Mouse (Mus musculus): ENCODE measurements around the gene Abcc8. TPM values are rescaled to one million over a fixed set of nuclear protein-coding genes. Genes with fewer than 3 reads are reported as not detected.
"Not testable (repeated sequence)": the region's sequence is repeated elsewhere in the genome, so short reads cannot be mapped to it uniquely, and the experiment has no call there.

Abcc8 gene
- polyA plus RNA-seq, 1 experiment, result not detected

DNA sequence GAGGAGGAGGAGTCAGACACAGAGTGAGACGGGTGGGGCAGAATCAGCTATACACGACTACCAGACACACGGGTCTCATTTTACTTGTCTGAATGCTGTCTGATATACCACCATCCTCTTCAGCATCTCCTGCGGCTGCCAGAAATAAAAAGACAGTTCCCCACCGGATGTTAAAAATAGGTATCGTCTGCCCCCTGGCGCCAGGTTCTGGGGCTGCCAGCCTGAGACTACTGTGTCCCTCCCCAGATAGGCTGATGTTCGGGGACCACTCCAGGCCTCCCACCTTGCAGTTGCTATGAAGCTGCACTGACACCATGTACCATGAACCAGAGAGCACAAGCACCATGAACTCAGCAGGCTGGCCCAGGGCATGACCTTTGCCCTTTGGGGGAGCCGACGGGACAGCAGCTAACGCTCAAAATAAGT lies 24.2 kb upstream of the Abcc8 start:
- 48% methylated on average over 11 of the region's 11 CpGs for whole genome bisulfite sequencing
- Histone ChIP-seq H3K4me1 (ENCODE audit: control insufficient read depth, insufficient read depth, low read length) (no peaks in the 10 kb centered on the region), H3K27ac (ENCODE audit: insufficient read depth, low read depth, low read length) (no peak overlapping the region), H3K4me3 (ENCODE audit: insufficient read depth, low read depth, low read length) (no peak overlapping the region)
- TF ChIP-seq POLR2A (IDR thresholded peaks at IDR 0.05; ENCODE audit: insufficient read depth, low read depth, low read length) (no peak), CTCF (IDR thresholded peaks at IDR 0.05; ENCODE audit: insufficient read depth, low read depth, low read length) (peak; percentile 31; the same call in 1 of the 2 replicates)

DNA sequence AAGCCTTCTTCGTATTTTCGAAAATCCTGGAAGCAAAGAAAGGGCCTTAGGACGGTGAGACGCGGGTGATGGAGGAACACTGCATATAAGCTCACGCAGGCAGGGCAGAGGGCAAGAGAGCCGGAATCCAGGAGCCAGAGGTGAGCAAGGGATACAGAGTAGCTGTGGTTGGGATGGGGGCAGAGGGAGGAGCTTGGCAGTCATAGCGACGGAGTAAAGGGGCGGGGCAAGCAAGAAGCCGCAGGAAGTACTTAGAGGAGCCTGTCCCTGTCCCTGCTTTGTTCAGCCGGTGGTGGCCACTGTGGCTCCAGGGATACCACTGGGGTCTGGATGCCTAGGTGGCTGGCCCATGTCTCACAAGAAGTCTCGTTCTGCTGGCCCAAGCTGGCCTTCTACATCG lies 21.8 kb upstream of the Abcc8 start:
- Histone ChIP-seq H3K4me3 (ENCODE audit: insufficient read depth, low read depth, low read length) (no peak overlapping the region), H3K27ac (ENCODE audit: insufficient read depth, low read depth, low read length) (no peak overlapping the region), H3K4me1 (ENCODE audit: control insufficient read depth, insufficient read depth, low read length) (no peaks in the 10 kb centered on the region)
- TF ChIP-seq POLR2A (IDR thresholded peaks at IDR 0.05; ENCODE audit: insufficient read depth, low read depth, low read length) (no peak), CTCF (IDR thresholded peaks at IDR 0.05; ENCODE audit: insufficient read depth, low read depth, low read length) (no peak)
- WGBS, result 43% methylated on average over 14 of the region's 14 CpGs

DNA sequence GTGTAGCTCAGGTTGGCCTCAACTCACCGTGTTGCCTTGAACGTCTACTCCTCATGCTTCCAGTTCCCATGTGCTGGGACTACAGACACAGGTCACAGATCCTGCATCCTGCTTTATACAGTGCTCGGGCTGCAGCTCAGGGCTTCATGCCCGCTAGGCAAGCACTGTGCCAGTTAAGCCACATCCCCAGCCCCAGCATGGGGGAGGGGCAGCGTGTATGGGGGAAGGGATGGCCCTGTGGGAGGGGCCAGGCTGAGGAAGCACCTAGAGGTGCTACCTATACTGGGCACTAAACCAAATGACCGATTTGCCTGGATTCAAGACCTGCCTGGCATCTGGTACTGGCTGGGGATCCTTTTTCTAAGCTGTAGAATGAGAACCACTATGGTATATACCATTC lies 20.2 kb upstream of the Abcc8 start:
- Histone ChIP-seq H3K4me1 (ENCODE audit: control insufficient read depth, insufficient read depth, low read length) (no peaks in the 10 kb centered on the region), H3K4me3 (ENCODE audit: insufficient read depth, low read depth, low read length) (no peak overlapping the region), H3K27ac (ENCODE audit: insufficient read depth, low read depth, low read length) (no peak overlapping the region)
- no peak for TF ChIP-seq POLR2A (IDR thresholded peaks at IDR 0.05; ENCODE audit: insufficient read depth, low read depth, low read length)
- no peak for TF ChIP-seq CTCF (IDR thresholded peaks at IDR 0.05; ENCODE audit: insufficient read depth, low read depth, low read length)
- 74% methylated on average over 6 of the region's 6 CpGs for WGBS

DNA sequence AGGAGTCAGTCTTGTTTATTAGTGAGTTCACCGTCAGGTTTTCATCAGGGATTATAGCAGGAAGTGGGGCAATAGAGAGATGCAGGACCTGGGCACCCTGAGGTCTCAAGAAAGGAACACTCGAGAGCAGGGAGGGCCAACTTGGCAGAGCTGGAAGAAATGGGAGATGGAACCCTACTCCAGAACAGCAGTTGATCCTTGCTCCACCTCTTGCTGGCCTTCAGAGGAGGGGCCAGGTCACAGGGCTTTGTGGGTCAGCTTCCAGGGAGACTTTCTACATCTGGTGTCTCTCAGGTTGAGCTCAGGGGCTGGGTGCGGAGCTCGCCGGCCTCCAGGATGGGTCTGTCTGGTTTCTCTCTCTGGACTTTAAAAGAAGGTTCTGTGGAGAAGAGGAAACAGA lies 15.5 kb upstream of the Abcc8 start:
- Histone ChIP-seq H3K27ac (ENCODE audit: insufficient read depth, low read depth, low read length) (no peak overlapping the region), H3K4me3 (ENCODE audit: insufficient read depth, low read depth, low read length) (no peak overlapping the region), H3K4me1 (ENCODE audit: control insufficient read depth, insufficient read depth, low read length) (no peaks in the 10 kb centered on the region)
- TF ChIP-seq POLR2A (IDR thresholded peaks at IDR 0.05; ENCODE audit: insufficient read depth, low read depth, low read length) (no peak), CTCF (IDR thresholded peaks at IDR 0.05; ENCODE audit: insufficient read depth, low read depth, low read length) (no peak)
- WGBS, result 90% methylated on average over 5 of the region's 5 CpGs

DNA sequence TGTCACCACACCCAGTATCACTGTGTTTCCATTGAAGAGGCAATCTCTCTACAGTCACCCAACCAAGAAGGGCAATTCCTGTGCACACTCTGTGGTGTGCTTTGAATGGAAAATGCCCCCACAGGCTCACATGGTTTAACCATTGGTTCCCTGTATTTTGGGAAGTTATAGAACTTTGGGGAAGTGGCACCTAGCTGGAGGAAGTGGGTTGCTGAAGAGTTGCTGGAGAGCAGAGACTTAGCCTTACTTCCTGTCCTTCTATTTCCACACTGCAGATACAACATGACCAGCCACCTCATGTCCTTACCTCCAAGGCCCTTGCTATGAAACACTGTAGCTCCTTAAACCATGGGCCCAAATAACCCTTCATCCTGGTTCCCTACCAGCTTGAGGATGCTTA lies 4.4 kb upstream of the Abcc8 start:
- no peak overlapping the region for H3K4me3 ChIP-seq (ENCODE audit: insufficient read depth, low read depth, low read length)
- TF ChIP-seq POLR2A (IDR thresholded peaks at IDR 0.05; ENCODE audit: insufficient read depth, low read depth, low read length), result no peak
- no peak for TF ChIP-seq CTCF (IDR thresholded peaks at IDR 0.05; ENCODE audit: insufficient read depth, low read depth, low read length)

DNA sequence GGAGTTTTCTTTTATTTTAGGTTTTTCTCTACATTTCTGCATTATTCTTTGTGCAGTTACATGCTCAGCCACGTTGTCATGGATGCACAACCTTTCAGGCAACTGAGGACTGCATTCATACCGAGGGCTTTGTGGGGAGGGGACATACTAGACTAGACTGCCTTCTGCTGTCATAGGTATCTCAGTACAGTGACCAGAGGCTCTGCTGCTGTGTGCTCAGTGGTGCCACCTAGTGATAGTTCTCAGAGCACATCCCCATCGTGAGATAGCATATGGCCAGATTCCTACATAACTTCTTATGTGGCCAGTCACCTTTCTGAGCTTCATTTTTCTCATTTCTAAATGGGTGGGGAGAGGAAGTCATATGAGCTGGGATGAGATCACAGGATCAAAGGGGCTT lies 1.8 kb upstream of the Abcc8 start:
- 2% methylated on average over 3 of the region's 3 CpGs for WGBS
- TF ChIP-seq CTCF (IDR thresholded peaks at IDR 0.05; ENCODE audit: insufficient read depth, low read depth, low read length) (no peak), POLR2A (IDR thresholded peaks at IDR 0.05; ENCODE audit: insufficient read depth, low read depth, low read length) (no peak)
- H3K27ac ChIP-seq (ENCODE audit: insufficient read depth, low read depth, low read length), result no peak overlapping the region
- no peak overlapping the region for H3K4me3 ChIP-seq (ENCODE audit: insufficient read depth, low read depth, low read length)
- H3K4me1 ChIP-seq (ENCODE audit: control insufficient read depth, insufficient read depth, low read length), result peaks cover 10% of the 10 kb centered on the region; the same call in 1 of the 2 replicates

More for the DNA sequence above, 4.4 kb upstream of the Abcc8 start:
- Histone ChIP-seq H3K27ac (ENCODE audit: insufficient read depth, low read depth, low read length) (no peak overlapping the region), H3K4me1 (ENCODE audit: control insufficient read depth, insufficient read depth, low read length) (peaks cover 2% of the 10 kb centered on the region; the same call in 1 of the 2 replicates)

DNA sequence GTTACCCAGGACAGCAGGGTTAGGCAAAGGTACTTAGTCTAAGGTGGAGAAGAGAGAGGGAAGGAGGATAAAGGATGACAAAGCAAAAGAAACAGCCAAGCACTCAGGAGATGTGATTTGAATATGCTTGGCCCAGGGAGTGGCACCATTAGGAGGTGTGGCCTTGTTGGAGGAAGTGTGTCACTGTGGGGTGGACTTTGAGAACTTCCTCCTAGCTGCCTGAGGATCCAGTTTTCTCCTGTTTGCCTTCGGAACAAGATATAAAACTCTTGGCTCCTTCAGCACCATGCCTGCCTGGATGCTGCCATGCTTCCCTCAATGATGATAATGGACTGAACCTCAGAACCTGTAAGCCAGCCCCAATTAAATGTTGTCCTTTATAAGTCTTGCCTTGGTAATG lies 10.9 kb downstream of the Abcc8 start:
- H3K27ac ChIP-seq (ENCODE audit: insufficient read depth, low read depth, low read length); H3K4me3 ChIP-seq (ENCODE audit: insufficient read depth, low read depth, low read length); H3K4me1 ChIP-seq (ENCODE audit: control insufficient read depth, insufficient read depth, low read length): not testable (repeated sequence)
- 93% methylated on average over 1 of the region's 1 CpGs for WGBS

DNA sequence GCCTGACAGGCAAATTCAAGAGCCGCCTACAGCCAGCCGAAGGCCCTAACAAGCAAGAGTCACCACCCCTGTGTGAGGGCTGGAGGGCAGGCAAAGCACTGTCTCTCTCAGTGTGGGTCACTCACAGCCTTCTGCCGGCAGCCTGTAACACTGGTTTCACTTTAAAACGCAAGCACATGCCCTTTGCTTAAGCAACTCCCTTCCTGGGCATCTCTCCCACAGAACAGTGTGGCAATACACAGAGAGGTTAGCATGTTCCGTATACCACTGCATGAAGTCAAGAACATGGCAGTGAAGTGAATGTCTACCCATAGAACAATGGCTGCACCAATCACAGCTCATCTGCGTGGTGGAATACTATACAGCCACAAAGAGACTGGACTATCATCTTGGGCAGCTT lies 11.4 kb downstream of the Abcc8 start:
- TF ChIP-seq POLR2A (IDR thresholded peaks at IDR 0.05; ENCODE audit: insufficient read depth, low read depth, low read length) (no peak), CTCF (IDR thresholded peaks at IDR 0.05; ENCODE audit: insufficient read depth, low read depth, low read length) (no peak)
- H3K27ac ChIP-seq (ENCODE audit: insufficient read depth, low read depth, low read length), result no peak overlapping the region
- no peaks in the 10 kb centered on the region for H3K4me1 ChIP-seq (ENCODE audit: control insufficient read depth, insufficient read depth, low read length)
- H3K4me3 ChIP-seq (ENCODE audit: insufficient read depth, low read depth, low read length), result no peak overlapping the region
- 88% methylated on average over 6 of the region's 6 CpGs for WGBS

DNA sequence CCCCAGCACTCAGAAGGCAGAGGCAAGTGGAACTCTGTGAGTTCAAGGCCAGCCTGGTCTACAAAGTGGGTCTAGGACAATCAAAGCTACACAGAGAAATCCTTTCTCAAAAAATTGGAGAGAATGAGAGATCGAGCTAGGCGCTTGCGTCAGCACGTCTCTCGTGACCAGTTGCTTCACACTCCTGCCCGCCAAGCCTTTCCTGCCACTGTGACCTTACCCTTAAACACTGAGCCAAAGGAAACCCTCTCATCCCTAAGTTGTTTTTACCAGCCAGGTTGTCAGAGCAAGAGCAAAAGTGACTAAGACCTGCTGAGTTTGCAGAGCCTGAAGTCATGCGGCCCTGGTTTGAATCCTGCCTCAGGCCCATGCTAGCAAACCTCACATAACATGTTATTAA lies 11.9 kb downstream of the Abcc8 start:
- Histone ChIP-seq H3K4me3 (ENCODE audit: insufficient read depth, low read depth, low read length) (no peak overlapping the region), H3K4me1 (ENCODE audit: control insufficient read depth, insufficient read depth, low read length) (no peaks in the 10 kb centered on the region), H3K27ac (ENCODE audit: insufficient read depth, low read depth, low read length) (no peak overlapping the region)
- no peak for TF ChIP-seq CTCF (IDR thresholded peaks at IDR 0.05; ENCODE audit: insufficient read depth, low read depth, low read length)
- no peak for TF ChIP-seq POLR2A (IDR thresholded peaks at IDR 0.05; ENCODE audit: insufficient read depth, low read depth, low read length)
- 91% methylated on average over 7 of the region's 7 CpGs for WGBS

DNA sequence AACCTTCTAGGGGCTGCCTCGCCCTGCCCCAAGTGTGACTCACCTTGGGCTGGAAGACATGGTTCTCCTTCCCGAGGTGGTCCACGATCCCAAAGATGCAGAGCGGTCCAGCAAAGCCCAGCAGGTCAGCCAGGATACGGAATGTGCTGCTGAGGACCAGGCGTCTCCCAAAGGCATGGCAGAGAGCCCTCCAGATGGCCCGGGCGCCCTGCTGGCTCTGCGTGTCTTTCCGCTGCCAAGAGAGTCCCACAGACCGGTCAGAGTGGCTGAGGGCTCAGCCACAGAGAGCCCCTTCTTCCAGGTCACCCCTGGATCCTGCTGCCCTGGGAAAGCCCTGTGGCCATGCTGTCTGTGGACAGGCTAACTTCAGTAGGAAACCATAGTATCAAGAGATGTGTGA lies 14.0 kb downstream of the Abcc8 start:
- Histone ChIP-seq H3K4me1 (ENCODE audit: control insufficient read depth, insufficient read depth, low read length) (peaks cover 9% of the 10 kb centered on the region), H3K4me3 (ENCODE audit: insufficient read depth, low read depth, low read length) (no peak overlapping the region), H3K27ac (ENCODE audit: insufficient read depth, low read depth, low read length) (no peak overlapping the region)
- TF ChIP-seq POLR2A (IDR thresholded peaks at IDR 0.05; ENCODE audit: insufficient read depth, low read depth, low read length) (no peak), CTCF (IDR thresholded peaks at IDR 0.05; ENCODE audit: insufficient read depth, low read depth, low read length) (no peak)
- WGBS, result 94% methylated on average over 11 of the region's 11 CpGs

Data from olfactory bulb, adult 2 months (tissue).